Mouse (Mus musculus) left cerebral cortex, postnatal 4 days (tissue): ENCODE results near the gene Hook2. TPM values are rescaled to one million over a fixed set of nuclear protein-coding genes. Genes with fewer than 3 reads are reported as not detected.

Source experiments
- DNase-seq: peaks from one replicate; pipeline ENCODE4 v3.0.0-alpha.2; 2022
- intact Hi-C: fragments of 180-260 bp; cut with DNase I; formaldehyde crosslinking; loops from one replicate; pipeline ENCODE4 v1.15.1; 2025
- total RNA-seq, 2 experiments: library from RNA; stranded (reverse); gene quantifications; 2 replicates each; pipeline ENCODE4 v1.2.3; 2021

Hook2 gene
- total RNA-seq, 2 experiments from 2014 or later = 28.3 to 32.5 TPM

DNA sequence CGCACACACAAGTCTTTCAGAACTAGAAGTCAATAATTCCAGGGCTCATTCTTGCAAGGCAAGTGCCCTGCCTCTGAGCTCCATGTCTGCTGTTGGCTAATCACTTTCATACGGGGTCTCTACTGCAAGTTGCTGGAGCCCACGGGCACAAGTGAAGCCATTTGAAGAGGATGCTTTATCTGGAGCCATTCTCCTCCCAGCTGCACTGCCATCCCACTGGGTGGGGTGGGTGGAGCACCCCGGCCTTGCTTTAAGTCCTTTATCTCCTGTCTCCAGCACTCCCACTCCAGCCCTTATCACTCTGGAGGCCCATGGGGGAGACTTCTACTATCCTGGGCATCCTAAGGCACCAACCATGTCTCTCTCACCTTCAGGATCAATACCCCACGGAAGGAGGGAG is 19.5 kb upstream of the Hook2 start:
- no peak for DNase-seq
- intact Hi-C loops = no loop called here

DNA sequence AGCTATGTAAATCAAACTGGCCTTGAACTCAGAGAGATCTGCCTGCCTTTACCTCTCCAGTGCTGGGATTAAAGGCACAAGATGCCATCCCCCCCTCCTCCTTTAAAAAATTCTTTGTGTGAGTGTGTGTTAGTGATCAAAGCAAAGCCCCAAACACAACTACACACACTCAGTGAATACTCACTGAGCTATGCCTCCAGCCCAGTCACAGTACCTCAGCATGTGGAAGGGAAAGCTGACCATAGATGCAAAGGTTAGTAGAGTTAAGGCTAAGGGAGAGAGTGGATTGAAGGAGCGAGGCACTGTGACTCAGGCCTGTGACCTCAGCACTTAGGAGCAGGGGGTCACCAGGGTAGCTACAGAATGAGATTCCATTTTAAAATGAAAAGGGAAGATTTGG is 17.3 kb upstream of the Hook2 start:
- intact Hi-C loops = no loop called here
- DNase-seq = no peak

DNA sequence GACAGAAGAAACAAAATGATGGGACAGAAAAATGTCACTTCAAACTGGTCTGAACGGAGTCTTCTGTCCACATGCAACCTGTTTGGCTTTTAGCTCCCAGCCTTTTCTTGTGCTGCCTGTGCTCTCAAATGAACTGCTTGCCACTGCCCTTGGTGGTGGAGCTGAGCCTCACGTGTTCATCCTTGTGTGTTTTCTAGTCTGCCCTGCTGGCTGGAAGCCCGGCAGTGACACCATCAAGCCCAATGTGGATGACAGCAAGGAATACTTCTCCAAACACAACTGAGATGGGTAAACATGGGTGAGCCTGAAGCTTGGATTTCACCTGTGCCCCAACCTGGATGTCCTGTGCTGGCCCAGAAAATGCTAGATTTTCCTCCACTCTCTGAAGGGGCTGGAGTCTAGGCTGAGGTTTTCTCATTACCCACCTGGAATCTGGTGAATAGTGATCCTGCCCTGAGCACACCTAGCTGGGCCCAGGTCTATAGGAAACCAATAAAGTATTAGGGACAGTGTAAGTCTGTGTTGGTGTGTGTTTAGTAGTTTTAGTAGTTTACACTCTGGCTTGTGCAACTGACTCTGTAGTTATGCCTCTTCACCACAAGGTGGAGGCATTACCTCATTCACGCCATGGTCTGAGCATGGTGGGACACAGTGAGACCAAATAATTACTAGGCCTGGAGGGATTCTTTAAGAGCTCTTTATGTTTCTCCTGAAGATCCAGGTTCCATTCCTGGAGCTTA is 16.4 kb upstream of the Hook2 start:
- DNase-seq = peak; percentile 36
- intact Hi-C loops = no loop called here

DNA sequence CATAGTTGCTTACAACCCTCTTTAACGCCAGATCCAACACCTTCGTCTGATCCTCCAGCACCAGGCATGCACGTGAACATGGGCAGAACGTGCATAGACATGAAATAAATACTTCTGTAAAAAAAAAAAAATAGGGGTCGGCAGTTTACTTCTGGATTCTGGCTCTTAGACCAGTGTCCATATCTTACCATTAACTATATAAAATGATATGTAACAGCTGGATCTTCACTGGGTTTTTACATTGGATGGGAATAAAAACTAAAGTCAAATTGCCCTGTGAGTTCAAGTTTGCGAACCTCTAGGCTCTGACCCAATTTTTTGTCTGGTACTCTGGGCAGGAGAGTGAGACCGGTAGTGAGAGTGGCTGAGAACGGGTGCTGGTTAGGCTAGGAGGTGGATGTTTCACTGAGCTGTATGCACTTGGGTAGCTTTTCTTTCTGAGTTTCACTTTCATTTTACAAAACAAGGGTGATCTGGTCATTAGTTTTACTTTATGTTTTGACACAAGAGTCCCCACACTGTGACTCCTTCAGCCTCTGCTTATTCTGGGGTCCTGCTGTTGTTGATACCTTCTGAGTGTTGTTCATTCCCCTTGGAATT is 15.8 kb upstream of the Hook2 start:
- intact Hi-C loops = no loop called here
- DNase-seq = no peak

DNA sequence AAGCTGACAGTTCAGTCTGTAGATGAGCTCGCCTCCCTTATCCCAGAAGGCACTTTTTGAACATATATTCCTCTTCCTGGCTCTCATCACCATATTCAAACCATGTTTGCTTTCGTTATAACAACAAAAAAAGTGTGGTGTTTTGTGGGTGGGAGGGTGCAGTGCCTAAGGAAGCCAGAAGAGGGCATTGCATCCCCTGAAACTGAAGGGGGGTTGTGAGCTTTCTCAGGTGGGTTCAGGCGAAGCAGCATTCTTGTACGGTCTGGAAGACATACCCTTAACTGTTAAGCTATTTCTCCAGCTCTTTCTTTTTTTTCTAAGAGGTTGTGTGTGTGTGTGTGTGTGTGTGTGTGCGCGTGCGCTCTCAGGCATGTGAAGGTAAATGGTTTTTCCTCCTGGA is 15.0 kb upstream of the Hook2 start:
- DNase-seq = peak; percentile 64
- intact Hi-C loops = no loop called here

DNA sequence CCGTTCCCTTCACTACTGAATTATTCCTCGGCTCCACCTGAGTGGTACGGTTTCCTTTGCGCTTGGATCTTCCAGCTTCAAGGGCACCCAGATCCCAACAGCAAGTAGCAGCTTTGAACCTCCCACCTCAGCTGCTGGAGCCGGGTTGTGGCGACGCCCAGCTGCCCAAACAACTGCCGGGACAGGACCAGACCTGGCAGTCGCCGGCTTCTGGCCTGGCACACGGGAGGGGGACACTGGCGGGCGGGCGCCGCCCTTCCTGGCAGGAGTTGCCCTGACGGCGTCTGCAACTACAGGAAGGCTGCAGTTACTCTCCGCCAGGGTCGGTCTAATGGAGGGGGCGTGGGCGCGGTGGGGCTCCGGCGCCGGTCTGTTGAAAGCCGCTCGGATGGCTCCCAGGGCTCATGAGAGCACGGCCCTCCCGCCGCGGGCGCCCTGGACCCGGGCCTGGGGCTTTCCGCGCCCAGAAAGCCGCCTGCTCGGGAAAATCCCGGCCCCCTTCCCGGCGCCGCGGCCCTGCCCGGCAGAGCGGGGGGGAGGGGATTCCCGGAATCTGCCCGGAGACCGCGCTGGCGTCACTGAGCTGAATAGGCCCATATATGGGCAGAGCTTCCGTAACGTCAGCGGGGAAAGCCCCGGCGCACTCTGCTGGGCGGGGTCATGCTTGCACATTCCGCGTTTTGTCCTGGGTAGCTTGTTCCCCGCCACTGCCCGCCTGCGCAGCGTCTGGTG is 14.2 kb upstream of the Hook2 start:
- DNase-seq = peak; percentile 92
- intact Hi-C loops = no loop called here

DNA sequence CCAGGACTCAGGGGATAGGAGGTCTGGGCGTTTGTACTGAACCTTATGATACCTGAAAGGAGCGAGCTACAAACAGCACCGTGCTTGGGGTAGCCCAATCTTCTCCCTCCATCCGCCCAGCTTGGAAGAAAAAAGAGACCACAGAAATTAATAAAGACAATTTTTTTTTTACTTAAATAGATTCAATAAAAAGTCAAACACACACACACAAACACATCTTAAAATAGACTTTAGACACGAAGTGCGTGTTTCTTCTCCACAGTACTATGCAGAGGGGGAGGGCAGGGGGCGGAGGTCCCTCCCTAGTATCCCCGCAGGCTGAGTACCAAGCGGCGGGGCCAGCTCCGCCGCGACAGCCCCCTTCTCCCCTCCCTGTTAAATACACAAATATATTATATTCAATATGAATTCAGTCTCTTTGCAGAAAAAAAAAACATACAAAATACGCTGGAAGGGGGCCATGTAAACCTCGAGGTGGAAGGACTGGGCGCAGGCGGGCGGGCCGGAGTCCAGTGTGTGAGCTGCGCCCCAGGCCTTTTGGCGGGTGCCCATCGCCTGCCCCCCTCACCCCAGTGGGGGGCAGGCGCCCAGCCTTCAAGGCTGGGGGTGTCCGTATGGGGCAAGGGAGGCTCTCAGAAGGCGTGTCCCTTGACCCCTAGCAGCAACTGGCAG is 13.5 kb upstream of the Hook2 start:
- intact Hi-C loops = no loop called here
- no peak for DNase-seq

DNA sequence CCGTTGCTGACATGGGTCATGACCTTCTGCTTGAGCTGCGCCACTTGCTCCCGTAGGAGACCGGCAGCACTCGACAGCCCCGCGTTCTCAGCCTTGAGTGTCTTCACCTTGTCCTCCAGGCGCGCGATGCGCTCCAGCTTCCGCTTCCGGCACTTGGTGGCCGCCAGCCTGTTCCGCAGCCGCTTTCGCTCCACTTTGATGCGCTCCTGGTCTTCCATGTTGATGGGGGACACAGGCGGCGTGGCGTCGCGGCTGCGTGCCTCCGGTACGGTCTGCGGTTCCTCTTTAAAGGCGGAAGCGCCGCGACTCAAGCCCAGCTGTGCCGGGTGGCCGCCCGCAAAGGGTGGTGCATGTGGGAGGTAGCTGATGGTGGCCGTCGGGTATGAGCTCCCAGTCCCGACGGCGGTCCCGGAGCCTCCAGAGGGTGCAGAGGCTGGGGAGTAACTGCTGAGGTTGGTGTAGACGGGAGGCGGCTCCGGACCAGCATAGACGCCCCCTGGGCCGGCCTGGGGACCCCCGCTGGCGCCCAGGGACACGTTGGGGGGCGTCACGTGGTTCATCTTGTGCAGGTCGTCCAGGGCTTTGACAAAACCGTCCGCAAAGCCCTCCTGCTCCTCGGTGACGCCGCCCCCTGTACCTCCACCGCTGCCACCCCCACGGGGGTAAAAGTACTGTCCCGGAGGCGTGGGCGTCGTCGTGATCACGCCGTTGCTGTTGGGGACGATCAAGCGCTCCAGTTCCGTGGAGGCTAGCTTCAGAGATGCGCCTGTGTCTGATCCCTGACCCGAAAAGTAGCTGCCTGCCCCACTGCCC is 12.8 kb upstream of the Hook2 start:
- DNase-seq = peak; percentile 46
- intact Hi-C loops = no loop called here

DNA sequence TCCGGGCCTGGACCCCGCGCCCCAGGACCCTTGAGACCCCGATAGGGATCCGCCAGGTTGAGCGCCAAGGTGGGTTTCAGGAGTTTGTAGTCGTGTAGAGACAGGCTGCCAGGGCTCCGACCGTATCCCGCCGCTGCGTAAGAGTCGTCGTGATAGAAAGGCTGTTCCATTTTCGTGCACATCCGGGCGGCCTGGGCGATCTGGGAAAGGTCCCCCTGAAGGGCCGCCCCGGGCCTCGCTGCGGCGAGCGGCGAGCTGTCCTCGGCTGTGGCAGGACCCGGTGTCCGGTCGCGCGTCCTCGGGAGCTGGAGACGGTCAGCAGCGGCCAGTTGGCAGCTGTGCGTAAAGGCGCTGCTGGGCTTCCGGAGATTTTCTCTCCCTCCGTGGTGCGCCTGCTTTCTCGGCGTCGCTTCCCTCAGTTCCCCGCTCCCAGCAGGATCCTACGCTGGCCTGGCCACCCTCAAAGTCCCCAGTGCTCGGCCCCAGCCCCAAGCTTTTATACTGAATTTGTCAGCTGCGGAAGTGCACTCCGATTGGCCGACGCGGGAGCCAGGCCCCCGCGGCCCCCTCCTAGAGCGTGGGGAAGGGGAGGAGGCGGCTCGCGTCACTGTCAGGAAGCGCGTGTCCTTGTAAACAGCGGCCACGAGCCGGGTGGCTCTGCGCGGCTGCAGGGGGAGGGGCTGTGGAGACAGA is 12.0 kb upstream of the Hook2 start, which contains the start of gene Junb:
Junb (minus strand) TSS at position 471 of the 693 bp plus-strand sequence.
- peak; percentile 78 for DNase-seq
- intact Hi-C loops = no loop called here

DNA sequence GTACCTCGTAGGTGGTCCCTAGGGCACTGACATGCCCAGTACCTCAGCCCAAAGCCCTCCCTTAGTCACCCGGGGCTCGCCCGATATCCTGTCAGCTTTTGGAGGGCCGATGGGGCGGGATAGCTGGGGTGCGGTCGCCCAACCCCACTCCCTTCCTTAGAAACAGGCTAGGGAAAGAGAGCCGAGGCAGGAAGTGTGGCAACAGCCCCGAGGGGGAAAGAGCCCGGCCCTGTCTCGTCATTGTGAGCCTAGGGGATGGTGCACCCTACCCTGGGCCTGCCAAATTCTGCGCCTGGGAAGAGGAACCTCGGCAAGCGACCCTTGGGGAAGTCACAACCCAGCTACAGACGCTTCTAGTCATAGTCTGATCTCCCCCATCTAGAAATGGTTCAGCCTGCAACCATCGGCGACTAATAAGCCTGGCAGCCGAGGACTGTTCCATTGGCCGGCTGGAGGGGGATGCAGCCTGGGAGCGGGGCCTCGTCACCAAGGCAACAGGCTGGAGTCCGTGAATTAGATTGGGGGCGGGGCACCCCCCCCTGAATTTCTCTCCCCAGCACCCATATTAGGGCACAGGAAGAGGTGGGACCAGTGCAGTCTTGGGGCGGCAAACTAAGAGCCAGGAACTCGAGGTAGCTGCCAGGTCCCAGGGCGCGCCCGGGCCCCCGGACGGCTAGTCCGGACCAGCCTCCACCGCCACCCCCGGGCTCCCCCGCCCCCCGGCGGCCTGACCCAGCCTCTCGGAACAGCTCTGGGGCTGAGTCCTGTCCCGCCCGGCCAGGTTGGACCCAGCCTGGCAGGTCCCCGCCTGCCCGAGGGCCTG is 10.6 kb upstream of the Hook2 start:
- peak; percentile 88 for DNase-seq
- intact Hi-C loops = no loop called here

DNA sequence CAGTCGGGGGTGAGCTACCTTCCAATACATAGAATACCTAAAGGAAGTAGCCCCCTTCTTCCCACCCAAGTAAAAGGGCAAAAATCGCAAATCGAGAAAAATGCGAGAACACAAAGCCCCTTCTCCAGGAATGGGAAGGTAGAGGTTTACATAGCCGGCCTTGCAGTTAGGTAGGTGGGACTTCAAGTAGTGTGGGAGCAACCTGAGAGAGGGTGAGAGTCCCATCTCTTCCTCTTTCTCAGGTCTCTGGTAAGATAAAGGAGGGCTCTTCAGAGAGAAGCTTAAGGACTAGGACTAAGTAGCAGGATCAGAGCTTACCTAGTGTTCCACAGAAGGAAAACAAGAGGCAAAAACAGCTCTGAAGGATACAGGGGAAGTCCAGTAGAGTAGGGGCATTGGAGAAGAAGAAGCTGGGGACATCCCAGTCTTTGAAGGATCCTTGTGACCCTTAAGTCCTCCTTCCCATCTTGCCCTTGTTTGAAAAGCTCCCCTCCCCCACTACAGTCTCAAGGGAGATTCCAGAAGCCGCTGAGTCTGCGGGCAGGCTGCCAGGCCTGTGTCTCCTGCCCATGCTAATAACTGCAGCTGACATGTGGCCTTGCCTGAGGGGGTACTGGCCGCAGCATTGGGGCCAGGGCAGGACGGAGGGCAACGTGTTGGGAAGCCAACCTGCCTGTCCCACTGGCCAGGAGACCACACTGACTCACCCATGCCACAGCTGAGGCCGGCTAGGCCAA is 9.6 kb upstream of the Hook2 start:
- DNase-seq = peak; percentile 83
- intact Hi-C loops = no loop called here

DNA sequence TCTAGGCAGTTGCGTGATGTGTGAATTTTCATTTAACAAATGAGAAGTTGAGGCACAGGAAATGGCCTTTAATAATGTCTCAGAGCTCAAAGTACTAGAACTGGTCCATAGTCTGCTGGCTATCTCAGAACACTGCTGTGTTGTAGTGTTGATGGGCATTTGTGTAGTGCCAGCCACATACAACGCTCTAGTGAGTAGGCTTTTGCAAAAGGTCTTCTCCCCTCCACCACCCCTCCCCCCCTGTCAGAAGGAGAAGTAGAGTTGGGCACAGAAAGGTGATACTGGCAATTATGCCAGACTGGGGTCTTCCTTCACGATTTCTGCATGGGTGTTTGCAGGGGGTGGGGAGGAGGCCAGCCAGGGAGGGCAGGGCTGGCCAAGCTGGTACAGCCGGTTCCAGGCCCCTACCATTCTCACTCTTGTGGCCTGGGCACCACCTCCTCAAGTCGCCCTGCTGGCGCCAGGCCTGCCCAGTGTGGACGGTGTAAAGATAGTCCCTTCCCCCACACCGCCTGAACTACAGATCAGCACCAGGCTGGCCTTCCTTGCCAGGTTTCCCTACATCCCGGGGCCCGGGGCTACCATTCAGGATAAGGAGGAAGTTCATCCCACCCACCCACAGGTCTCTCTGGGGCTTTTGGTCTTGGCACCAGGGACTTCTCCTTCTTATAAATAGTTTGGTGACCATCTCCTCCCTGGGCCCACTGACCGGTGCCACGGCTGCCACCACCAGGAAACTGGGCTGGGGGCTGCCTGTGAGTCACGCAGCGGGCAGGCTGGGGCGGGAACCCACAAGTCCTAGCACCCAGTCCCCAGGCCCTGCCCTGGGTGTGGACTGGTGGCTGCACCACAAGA is 8.5 kb upstream of the Hook2 start:
- intact Hi-C loops = no loop called here
- DNase-seq = no peak

DNA sequence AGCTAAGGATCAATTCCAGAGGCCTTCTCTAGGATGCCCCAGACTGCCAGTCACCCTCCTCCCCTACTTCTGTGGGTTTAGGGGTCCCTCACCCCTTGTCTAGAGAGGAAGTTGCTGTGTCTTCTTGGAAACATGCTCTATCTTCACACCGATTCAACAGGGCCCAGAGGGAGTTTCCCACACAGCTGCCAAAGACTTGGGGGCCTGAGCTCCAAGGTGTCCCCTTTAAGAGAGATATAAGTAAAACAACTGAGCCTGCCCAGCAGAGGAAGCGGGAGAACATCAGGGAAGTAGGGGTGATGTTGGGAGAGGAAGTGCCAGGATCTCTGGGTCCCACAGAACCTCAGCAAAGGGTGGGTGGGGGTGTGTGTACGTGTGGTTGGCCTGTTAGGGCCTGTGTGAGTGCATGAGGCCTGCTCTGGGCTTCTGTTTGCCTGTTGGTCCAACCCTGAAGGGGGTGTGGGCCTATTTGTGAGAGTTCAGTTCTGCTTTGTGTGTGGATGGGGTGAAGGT is 7.8 kb upstream of the Hook2 start:
- DNase-seq = no peak
- intact Hi-C loops = no loop called here

DNA sequence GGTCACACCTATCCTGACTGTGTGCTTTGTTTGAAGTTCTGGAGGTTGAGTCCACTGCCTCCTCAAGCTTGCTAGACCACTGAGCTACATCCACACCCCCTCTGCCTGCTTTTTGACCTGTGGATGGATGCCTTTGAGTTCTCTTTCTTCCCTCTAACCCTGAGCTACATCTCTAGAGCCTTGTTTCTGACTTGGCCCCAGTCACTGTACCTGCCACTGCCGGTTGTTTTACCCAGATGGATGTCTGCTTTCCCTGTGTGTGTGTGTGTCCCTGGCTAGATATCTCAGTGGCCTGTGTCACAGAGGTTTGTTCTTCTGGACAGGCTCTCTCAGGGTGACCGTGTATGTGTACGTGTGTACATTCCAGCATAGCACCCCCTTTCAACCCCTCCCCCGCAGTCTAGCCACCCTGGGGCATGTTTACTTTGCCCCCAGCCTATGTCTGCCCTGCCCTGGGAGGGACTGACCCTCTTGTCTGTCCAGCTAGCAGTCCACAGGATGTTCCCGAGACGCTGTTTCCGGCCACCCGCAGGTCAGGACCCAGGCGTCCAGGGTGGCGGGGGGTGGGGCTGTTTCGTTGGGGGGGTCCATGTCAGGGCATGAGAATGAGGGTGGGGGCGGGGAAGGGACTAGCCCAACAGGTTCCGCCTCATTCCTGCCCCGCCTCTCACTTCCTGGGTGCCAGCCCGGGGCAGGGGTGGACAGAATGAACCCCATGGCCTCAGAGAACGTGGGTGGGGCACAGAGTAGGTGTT is 5.9 kb upstream of the Hook2 start:
- DNase-seq = no peak
- intact Hi-C loops = no loop called here

DNA sequence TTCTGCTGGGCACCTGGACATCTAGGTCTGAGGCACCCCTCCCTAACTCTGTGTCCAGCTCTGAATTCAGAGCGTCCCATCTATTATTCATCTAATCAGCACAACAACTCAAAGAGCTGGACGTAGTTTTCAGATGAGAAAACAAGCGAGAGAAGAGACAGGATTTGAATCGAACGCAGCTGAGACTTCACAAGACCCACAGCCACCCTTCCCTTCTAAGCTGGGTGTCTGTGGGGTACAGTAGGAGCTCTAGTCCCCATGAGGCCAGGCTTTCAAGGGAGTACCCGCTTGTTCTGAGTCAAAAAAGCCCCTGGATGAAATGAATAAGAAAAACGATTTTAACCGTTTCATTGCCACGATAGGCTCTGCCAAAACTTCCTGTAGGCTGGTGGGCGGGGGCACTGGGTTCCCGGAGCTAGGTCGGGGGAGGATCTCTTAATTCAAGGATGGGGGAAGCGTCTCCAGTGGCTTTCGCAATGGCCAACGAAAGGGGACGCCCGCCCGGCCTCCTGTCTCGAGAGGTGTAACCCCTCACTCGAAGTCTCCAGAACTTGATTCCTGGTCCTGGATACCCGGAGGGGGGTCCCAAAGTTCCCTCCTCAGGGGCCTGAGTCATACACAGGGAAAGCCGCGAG is 5.2 kb upstream of the Hook2 start:
- intact Hi-C loops = no loop called here
- no peak for DNase-seq
